Mouse (Mus musculus) C2C12 (cell line): Measurements from ENCODE around the gene Olfr115. TPM values are rescaled to one million over a fixed set of nuclear protein-coding genes. Genes with fewer than 3 reads are reported as not detected.

Experiments
- H3K27me3 ChIP-seq: one replicate; pipeline ENCODE4 v1.6.1; 2011; ENCODE audit not compliant: control insufficient read depth, insufficient read depth, insufficient read length
- H3K36me3 ChIP-seq: one replicate; pipeline ENCODE4 v1.6.1; 2011; ENCODE audit not compliant: control insufficient read depth, insufficient read depth
- H3K4me3 ChIP-seq: one replicate; pipeline ENCODE4 v1.5.1; 2011; ENCODE audit warnings: mild to moderate bottlenecking, control low read depth; ENCODE audit not compliant: poor library complexity, insufficient read depth, severe bottlenecking
- H3K79me2 ChIP-seq: one replicate; pipeline ENCODE4 v1.6.1; 2011; ENCODE audit not compliant: control insufficient read depth, insufficient read depth
- H3K79me3 ChIP-seq: one replicate; pipeline ENCODE4 v1.6.1; 2011; ENCODE audit warnings: low read depth, control low read depth
- H3ac ChIP-seq: one replicate; pipeline ENCODE3; 2011; ENCODE audit warnings: low read depth; ENCODE audit not compliant: control insufficient read depth, insufficient read length
- CEBPB ChIP-seq: IDR thresholded peaks from one replicate; pipeline ENCODE4 v1.6.1; 2011; ENCODE audit warnings: low read depth, mild to moderate bottlenecking, control low read depth, moderate library complexity
- CTCF ChIP-seq: IDR thresholded peaks from one replicate; pipeline ENCODE4 v1.5.1; 2011; ENCODE audit not compliant: control insufficient read depth, insufficient read depth, insufficient read length
- FOSL1 ChIP-seq: IDR thresholded peaks from one replicate; pipeline ENCODE4 v1.8.0; 2011; ENCODE audit warnings: mild to moderate bottlenecking, low read length; ENCODE audit not compliant: poor library complexity, insufficient read depth, severe bottlenecking
- MAX ChIP-seq: IDR thresholded peaks from one replicate; pipeline ENCODE4 v1.6.1; 2011; ENCODE audit warnings: mild to moderate bottlenecking, control low read depth
- MYOD1 ChIP-seq: IDR thresholded peaks from one replicate; pipeline ENCODE4 v1.6.1; 2011; ENCODE audit warnings: low read depth; ENCODE audit not compliant: control insufficient read depth, insufficient read length
- MYOG ChIP-seq: IDR thresholded peaks from one replicate; pipeline ENCODE4 v1.6.1; 2011; ENCODE audit not compliant: control insufficient read depth, insufficient read length; ENCODE audit errors: extremely low read depth
- USF1 ChIP-seq: IDR thresholded peaks from one replicate; pipeline ENCODE4 v1.6.1; 2011; ENCODE audit warnings: low read depth, mild to moderate bottlenecking, control low read depth, moderate library complexity
- long read RNA-seq, 2 experiments: library from polyadenylated mRNA; unstranded; transcript quantifications; one replicate each; pipeline ENCODE4 v2.0.0; 2019 to 2020
- polyA plus RNA-seq: library from polyadenylated mRNA; unstranded; fragments of >200 nt; fragmentation: generic; extraction: Trizol; gene quantifications from one replicate; pipeline ENCODE4 v1.2.1, GENCODE M21; 2012; ENCODE audit warnings: missing spikeins

Gene Olfr115
- polyA plus RNA-seq: not detected
- long read RNA-seq, experiment 1: 0 reads
- long read RNA-seq, experiment 2: 0 reads

GRCm38 (mm10) chr17:37627009-37627408 lies at the start of gene Olfr115, which contains the start of gene Olfr116:
Gene Olfr115 (minus strand): TSS chr17:37627109.
Gene Olfr116 (minus strand): TSS chr17:37627199.
- Histone ChIP-seq H3K36me3 (no peaks in the 10 kb centered on the region), H3K27me3 (no peaks in the 10 kb centered on the region), H3K79me3 (no peaks in the 10 kb centered on the region), H3ac (no peak within 1 kb of the TSS), H3K79me2 (no peaks in the 10 kb centered on the region), H3K4me3 (no peak within 1 kb of the TSS)
- TF ChIP-seq MYOG (no peak), CTCF (no peak), USF1 (no peak), CEBPB (no peak), MYOD1 (no peak), FOSL1 (no peak), MAX (no peak)

GRCm38 (mm10) chr17:37666688-37667087 lies 39.8 kb upstream of the Olfr115 start, which contains the start of gene Olfr118:
Gene Olfr118 (plus strand): TSS chr17:37666988.
- Histone ChIP-seq H3K27me3 (no peaks in the 10 kb centered on the region), H3K79me3 (no peaks in the 10 kb centered on the region), H3K36me3 (no peaks in the 10 kb centered on the region), H3K79me2 (no peaks in the 10 kb centered on the region), H3ac (no peak within 1 kb of the TSS), H3K4me3 (no peak within 1 kb of the TSS)
- no peak for TF ChIP-seq CTCF
- TF ChIP-seq USF1: no peak
- no peak for TF ChIP-seq MYOD1
- no peak for TF ChIP-seq CEBPB
- no peak for TF ChIP-seq MAX
- TF ChIP-seq FOSL1: no peak

GRCm38 (mm10) chr17:37663682-37664081 lies 36.8 kb upstream of the Olfr115 start, which contains the start of gene Olfr117:
Gene Olfr117 (minus strand): TSS chr17:37663782.
- Histone ChIP-seq H3K4me3 (no peak within 1 kb of the TSS), H3K79me3 (no peaks in the 10 kb centered on the region), H3ac (no peak within 1 kb of the TSS), H3K79me2 (no peaks in the 10 kb centered on the region), H3K36me3 (no peaks in the 10 kb centered on the region), H3K27me3 (no peaks in the 10 kb centered on the region)
- no peak for TF ChIP-seq FOSL1
- TF ChIP-seq CEBPB: no peak
- no peak for TF ChIP-seq MYOG
- no peak for TF ChIP-seq CTCF
- TF ChIP-seq MYOD1: no peak
- no peak for TF ChIP-seq USF1
- TF ChIP-seq MAX: no peak

- H3K27me3 ChIP-seq: no peaks in the 10 kb centered on the region
- TF ChIP-seq MAX (no peak), CEBPB (no peak), USF1 (no peak), CTCF (no peak), MYOG (no peak), FOSL1 (no peak), MYOD1 (no peak)
- H3K4me3 ChIP-seq: no peak within 1 kb of the TSS
- no peaks in the 10 kb centered on the region for H3K79me2 ChIP-seq
- H3K79me3 ChIP-seq: no peaks in the 10 kb centered on the region
- no peak within 1 kb of the TSS for H3ac ChIP-seq
- H3K36me3 ChIP-seq: no peaks in the 10 kb centered on the region
Observed at GRCm38 (mm10) chr17:37592643-37593042, 34.3 kb downstream of the Olfr115 start, which contains the start of gene Olfr114. Gene Olfr114 (minus strand): TSS chr17:37592743.

GRCm38 (mm10) chr17:37577563-37577962 lies 49.3 kb downstream of the Olfr115 start, which contains the start of gene Olfr113:
Gene Olfr113 (minus strand): TSS chr17:37577663.
- no peak within 1 kb of the TSS for H3ac ChIP-seq
- TF ChIP-seq FOSL1 (no peak), MAX (no peak), MYOG (no peak), CEBPB (no peak), MYOD1 (no peak), CTCF (no peak), USF1 (no peak)
- H3K4me3 ChIP-seq: no peak within 1 kb of the TSS

GRCm38 (mm10) chr17:37569351-37569750 lies 57.6 kb downstream of the Olfr115 start, which contains the start of gene Olfr112:
Gene Olfr112 (minus strand): TSS chr17:37569451.
- no peaks in the 10 kb centered on the region for H3K27me3 ChIP-seq
- no peak within 1 kb of the TSS for H3ac ChIP-seq

More at GRCm38 (mm10) chr17:37577563-37577962, 49.3 kb downstream of the Olfr115 start, which contains the start of gene Olfr113:
- no peaks in the 10 kb centered on the region for H3K27me3 ChIP-seq
- H3K36me3 ChIP-seq: no peaks in the 10 kb centered on the region
- H3K79me3 ChIP-seq: no peaks in the 10 kb centered on the region
- H3K79me2 ChIP-seq: no peaks in the 10 kb centered on the region

More at GRCm38 (mm10) chr17:37569351-37569750, 57.6 kb downstream of the Olfr115 start, which contains the start of gene Olfr112:
- TF ChIP-seq MYOG (no peak), MAX (no peak), MYOD1 (no peak), USF1 (no peak)
- Histone ChIP-seq H3K36me3 (no peaks in the 10 kb centered on the region), H3K4me3 (no peak within 1 kb of the TSS), H3K79me3 (no peaks in the 10 kb centered on the region), H3K79me2 (no peaks in the 10 kb centered on the region)

Other genes with a start within 250 kb of the Olfr115 start
- not detected for gene Olfr105-ps, start 248.1 kb downstream of the Olfr115 start, polyA plus RNA-seq
- not detected for gene Olfr106-ps, start 236.7 kb downstream of the Olfr115 start, polyA plus RNA-seq
- not detected for gene Olfr107, start 227.9 kb downstream of the Olfr115 start, polyA plus RNA-seq
- gene Olfr108, start 181.6 kb downstream of the Olfr115 start, polyA plus RNA-seq: not detected
- not detected for gene Olfr109, start 168.2 kb downstream of the Olfr115 start, polyA plus RNA-seq
- gene H2-M2, start 143.6 kb downstream of the Olfr115 start, polyA plus RNA-seq: not detected
- gene Olfr110, start 134.6 kb downstream of the Olfr115 start, polyA plus RNA-seq: not detected
- not detected for gene Olfr111, start 119.1 kb downstream of the Olfr115 start, polyA plus RNA-seq
- gene Olfr112, start 57.7 kb downstream of the Olfr115 start, polyA plus RNA-seq: not detected
- not detected for gene Olfr113, start 49.4 kb downstream of the Olfr115 start, polyA plus RNA-seq
- not detected for gene Olfr114, start 34.4 kb downstream of the Olfr115 start, polyA plus RNA-seq
- not detected for gene Olfr116, start 90 bp upstream of the Olfr115 start, polyA plus RNA-seq
- not detected for gene Olfr117, start 36.7 kb upstream of the Olfr115 start, polyA plus RNA-seq
- not detected for gene Olfr118, start 39.9 kb upstream of the Olfr115 start, polyA plus RNA-seq
- gene Olfr119, start 69.5 kb upstream of the Olfr115 start, polyA plus RNA-seq: not detected
- not detected for gene Olfr120, start 94.7 kb upstream of the Olfr115 start, polyA plus RNA-seq
- not detected for gene Olfr121, start 121.7 kb upstream of the Olfr115 start, polyA plus RNA-seq
- not detected for gene Olfr122, start 141.5 kb upstream of the Olfr115 start, polyA plus RNA-seq
- not detected for gene Olfr123, start 166.4 kb upstream of the Olfr115 start, polyA plus RNA-seq
- not detected for gene Olfr124, start 172.8 kb upstream of the Olfr115 start, polyA plus RNA-seq
- not detected for gene Olfr125, start 205.8 kb upstream of the Olfr115 start, polyA plus RNA-seq
- gene Olfr126, start 220.4 kb upstream of the Olfr115 start, polyA plus RNA-seq: not detected